Mouse (Mus musculus) spleen, adult 2 months (tissue): Measurements from ENCODE around the gene Trappc11.

Experiments
- CTCF ChIP-seq: fragments of 200-500 bp; IDR thresholded peaks from 2 replicates; pipeline ENCODE4 v1.5.1; 2011; ENCODE audit warnings: mild to moderate bottlenecking, inconsistent platforms; ENCODE audit not compliant: insufficient read depth, insufficient read length, insufficient replicate concordance; ENCODE audit errors: extremely low read depth
- POLR2A ChIP-seq: fragments of 200-500 bp; IDR thresholded peaks from 2 replicates; pipeline ENCODE4 v1.6.1; 2011; ENCODE audit warnings: low read depth, low read length, inconsistent platforms

- no peak for TF ChIP-seq POLR2A
- no peak for TF ChIP-seq CTCF
Measured at GRCm38 (mm10) chr8:47505431-47505830, 27.8 kb downstream of the Trappc11 start.
